Mouse (Mus musculus): Measurements from ENCODE around the gene Asphd2.

Gene Asphd2

DNA sequence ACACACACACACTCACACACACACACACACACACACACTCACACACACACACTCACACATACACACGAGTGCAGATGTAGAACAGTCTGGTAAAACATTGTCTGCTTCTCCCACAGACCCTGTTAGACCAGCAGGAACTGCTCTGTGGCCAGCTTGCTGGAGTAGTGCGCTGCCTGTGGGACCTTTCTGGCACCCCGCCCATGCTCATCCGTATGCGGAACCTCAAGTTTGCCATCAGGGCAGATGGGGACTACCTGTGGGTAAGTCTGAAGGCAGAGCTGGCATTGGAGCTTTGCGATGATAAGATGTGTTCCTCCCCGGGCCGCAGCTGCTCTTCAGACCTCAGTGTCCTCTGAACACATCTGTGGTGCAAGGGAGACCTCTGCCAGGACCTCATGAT is 45.5 kb downstream of the Asphd2 start:
- DNase-seq (ENCODE audit: low spot score in 2 of 2), result no peak

- DNase-seq (ENCODE audit: low spot score in 2 of 2), result no peak
Observed at GRCm38 (mm10) chr5:112346211-112346965, 48.3 kb downstream of the Asphd2 start.

DNA sequence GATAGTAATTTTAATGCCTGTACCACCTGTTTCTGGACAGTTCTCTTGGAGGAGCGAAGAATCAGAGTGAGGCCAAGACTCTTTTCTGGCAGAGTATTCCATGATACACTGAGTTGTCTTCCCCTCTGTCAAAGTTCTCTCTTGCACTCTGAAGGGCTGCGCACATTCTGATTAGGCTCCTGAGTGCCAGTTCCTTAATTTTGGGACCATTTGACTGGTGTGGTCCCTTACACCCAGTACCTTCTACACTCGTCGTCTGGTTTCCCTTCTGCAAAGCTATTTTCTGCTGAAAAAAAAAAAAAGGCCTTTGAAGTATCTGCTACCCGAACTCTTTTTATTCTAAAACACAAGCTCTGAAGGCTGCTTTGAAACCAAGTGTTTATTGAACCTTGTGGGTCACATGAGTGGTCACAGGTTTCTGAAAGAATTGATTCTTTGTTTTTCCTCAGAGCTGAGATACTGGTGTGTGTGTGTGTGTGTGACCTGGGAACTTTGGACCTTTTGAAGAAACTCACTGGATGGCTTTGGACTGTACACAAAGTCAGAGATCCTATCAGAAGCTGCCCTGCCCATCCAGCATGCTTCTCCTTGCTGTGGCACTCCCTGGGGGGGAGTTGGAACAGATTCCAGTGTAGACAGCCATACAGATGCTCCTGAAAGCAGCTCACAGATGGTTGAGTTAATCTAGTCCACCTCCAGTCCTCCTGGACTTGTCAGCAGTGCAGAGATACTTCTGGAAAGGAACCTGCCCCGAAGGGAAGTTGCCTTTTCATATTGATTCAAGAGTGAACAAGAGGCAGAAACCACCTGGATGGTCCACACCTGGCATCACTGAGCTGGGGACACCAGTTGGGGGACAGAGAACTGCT is 50.3 kb downstream of the Asphd2 start:
- no peak for DNase-seq (ENCODE audit: low spot score in 2 of 2)

DNA sequence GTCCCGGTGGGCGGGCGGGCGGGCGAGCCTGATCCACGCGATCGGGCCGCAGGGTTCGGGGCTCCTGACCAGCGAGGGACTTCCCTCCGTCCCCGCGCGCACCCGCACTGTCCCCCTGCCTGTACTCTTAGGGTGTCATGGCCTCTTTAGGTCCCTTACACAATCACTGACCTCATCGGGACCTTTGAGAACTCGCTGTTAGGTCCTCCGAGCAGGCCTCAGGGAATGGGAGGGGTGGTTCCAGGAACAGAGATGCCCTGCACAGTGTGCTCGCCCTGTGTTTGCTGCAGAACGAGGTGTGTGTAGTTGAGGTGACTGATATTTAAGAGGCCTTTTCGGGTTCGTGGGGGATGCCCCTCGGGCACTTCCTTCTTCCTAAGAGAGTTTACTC is 51.5 kb downstream of the Asphd2 start:
- no peak for DNase-seq (ENCODE audit: low spot score in 2 of 2)

DNA sequence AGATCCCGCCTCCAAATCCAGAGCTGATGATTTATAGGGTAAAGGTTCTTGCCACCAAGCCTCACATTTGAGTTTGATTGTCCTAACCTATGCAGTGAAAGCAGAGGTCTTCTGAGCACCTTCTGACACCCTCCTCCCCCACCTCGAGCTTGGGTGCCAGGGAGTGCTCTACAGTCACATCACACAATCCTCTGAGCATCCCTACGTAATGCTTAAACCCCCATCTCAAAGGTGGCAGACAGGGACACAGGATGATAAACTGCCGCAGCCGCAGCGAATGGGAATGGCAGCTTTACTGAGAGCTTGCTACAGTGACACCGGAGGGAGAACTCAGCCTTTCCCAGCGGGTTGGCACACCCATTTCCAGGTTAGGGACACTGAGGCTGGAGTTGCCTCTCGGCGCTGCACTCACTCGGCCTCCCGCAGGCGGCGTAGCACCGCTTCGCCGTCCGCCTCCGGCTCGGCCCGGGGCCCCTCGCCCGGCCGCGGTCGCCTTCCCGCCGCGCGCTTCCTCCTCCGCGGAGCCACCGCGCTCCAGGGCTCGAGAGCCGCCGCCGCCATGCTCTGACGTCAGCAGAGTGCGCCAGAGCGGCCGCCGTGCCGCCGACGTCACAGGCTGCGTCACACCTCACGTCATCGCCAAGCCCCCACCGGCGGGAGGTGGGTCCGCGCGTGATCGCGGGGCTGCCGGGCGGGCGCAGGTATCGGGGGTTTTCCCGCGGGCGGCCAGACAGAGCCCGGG is 52.0 kb downstream of the Asphd2 start, which contains the start of the genes Srrd and Hps4:
Srrd (minus strand) TSS at position 578 of the 742 bp plus-strand sequence.
Hps4 (plus strand) TSS at position 621 of the 742 bp plus-strand sequence.
- peak; percentile 66 to 85 for DNase-seq (ENCODE audit: low spot score in 2 of 2)

GRCm38 (mm10) chr5:112339215-112339614 is 55.5 kb downstream of the Asphd2 start:
- DNase-seq (ENCODE audit: low spot score in 2 of 2), result no peak

DNA sequence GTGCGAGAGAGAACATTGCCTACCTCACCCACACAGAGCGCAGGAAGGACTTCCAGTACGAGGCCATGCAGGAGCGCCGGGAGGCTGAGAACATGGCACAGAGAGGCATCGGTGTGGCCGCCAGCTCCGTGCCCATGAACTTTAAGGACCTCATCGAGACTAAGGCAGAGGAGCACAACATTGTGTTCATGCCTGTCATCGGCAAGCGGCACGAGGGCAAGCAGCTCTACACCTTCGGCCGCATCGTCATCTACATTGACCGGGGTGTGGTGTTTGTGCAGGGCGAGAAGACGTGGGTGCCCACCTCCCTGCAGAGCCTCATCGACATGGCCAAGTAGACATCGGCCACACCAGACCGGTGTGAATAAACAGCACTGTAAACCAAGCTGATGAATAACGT is 57.7 kb downstream of the Asphd2 start:
- no peak for DNase-seq (ENCODE audit: low spot score in 2 of 2)

GRCm38 (mm10) chr5:112335473-112335872 is 59.2 kb downstream of the Asphd2 start:
- DNase-seq (ENCODE audit: low spot score in 2 of 2), result peak; percentile 23 to 27
